Mouse (Mus musculus) CH12F3 (cell line): ENCODE results near the gene Mug1.
"Not testable (repeated sequence)": the region's sequence is repeated elsewhere in the genome, so short reads cannot be mapped to it uniquely, and the experiment has no call there.

Source experiments
- in situ Hi-C: fragments of 300-500 bp; cut with MboI; formaldehyde crosslinking; loops from 2 replicates; pipeline ENCODE4 v1.14.3; 2020; ENCODE audit warnings: low sequenced_read_pairs

Mug1 gene

GRCm38 (mm10) chr6:121838271-121838670 is at the start of gene Mug1:
Gene Mug1, plus strand, starts transcription at chr6:121838541.
- in situ Hi-C loops = not testable (repeated sequence)

GRCm38 (mm10) chr6:121828034-121828433 is 10.3 kb upstream of the Mug1 start:
- in situ Hi-C loops = no loop called here

- in situ Hi-C loops = no loop called here
Measured at GRCm38 (mm10) chr6:121836361-121836760, 2.0 kb upstream of the Mug1 start.

- in situ Hi-C loops = no loop called here
Measured at GRCm38 (mm10) chr6:121848378-121848777, 10.0 kb downstream of the Mug1 start.
